Mouse (Mus musculus): ENCODE data around the gene Wdtc1. TPM values are rescaled to one million over a fixed set of nuclear protein-coding genes. Genes with fewer than 3 reads are reported as not detected.

Wdtc1 gene
- total and polyA plus RNA-seq, 3 experiments = 2.8 to 10.8 (median 9.6) TPM

- H3K4me3 ChIP-seq (replicated peaks in 1 of 3; ENCODE audit: low read depth in 2 of 3, low read length in 2 of 3, poor library complexity in 1 of 3) = peak overlapping the region; percentile 88 to 96 (median 95)
- H3K36me3 ChIP-seq (replicated peaks in 1 of 2; ENCODE audit: control insufficient read depth in 1 of 2, insufficient read depth in 1 of 2, low read length in 1 of 2) = peaks cover 10 to 27% of the 10 kb centered on the region in 2 experiments
- DNase-seq (ENCODE audit: extremely low read depth) = no peak
- H3K9ac ChIP-seq (ENCODE audit: insufficient read depth, low read depth) = peak overlapping the region; percentile 89
- H3K4me1 ChIP-seq (ENCODE audit: control insufficient read depth in 1 of 2, insufficient read depth in 2 of 2) = peaks cover 7 to 45% of the 10 kb centered on the region in 2 experiments
- no peaks in the 10 kb centered on the region for H3K9me3 ChIP-seq (replicated peaks; ENCODE audit: low read length)
- no peak overlapping the region for H3K27ac ChIP-seq (ENCODE audit: insufficient read depth, low read depth)
- H3K4me2 ChIP-seq (ENCODE audit: insufficient read depth, low read depth, poor library complexity, severe bottlenecking) = peak overlapping the region; percentile 87
- dilution Hi-C loops (cut with MboI; ENCODE audit: extremely low pct_ligation_motif_present, extremely low pct_unique_long_range_greater_than_20kb, low sequenced_read_pairs) (no loop called here), in situ Hi-C loops (cut with MboI; ENCODE audit: low pct_ligation_motif_present, low pct_unique_long_range_greater_than_20kb, low sequenced_read_pairs) (no loop called here)
- no peak for TF ChIP-seq TCF12 (IDR thresholded peaks at IDR 0.05; ENCODE audit: low read depth, low read length)
- no peak for TF ChIP-seq CHD1 (IDR thresholded peaks at IDR 0.05; ENCODE audit: low read depth, low read length)
- TF ChIP-seq ZKSCAN1 (IDR thresholded peaks at IDR 0.05; ENCODE audit: borderline replicate concordance, low read depth, low read length) = no peak
- no peak for TF ChIP-seq CTCF (conservative IDR thresholded peaks at IDR 0.05 in 1 of 2, IDR thresholded peaks at IDR 0.05 in 1 of 2; ENCODE audit: low read depth in 2 of 2, low read length in 2 of 2)
- TF ChIP-seq JUND (conservative IDR thresholded peaks at IDR 0.05; ENCODE audit: low read depth, low read length) = no peak
- TF ChIP-seq TBP (conservative IDR thresholded peaks at IDR 0.05; ENCODE audit: low read depth, low read length) = no peak
- TF ChIP-seq RCOR1 (conservative IDR thresholded peaks at IDR 0.05; ENCODE audit: low read depth, low read length) = no peak
- no peak for TF ChIP-seq E2F4 (IDR thresholded peaks at IDR 0.05; ENCODE audit: insufficient replicate concordance, low read depth, low read length)
- no peak for TF ChIP-seq MAX (IDR thresholded peaks at IDR 0.05; ENCODE audit: low read length)
- no peak for TF ChIP-seq MYC (IDR thresholded peaks at IDR 0.05; ENCODE audit: low read depth, low read length)
- no peak for TF ChIP-seq JUN (IDR thresholded peaks at IDR 0.05; ENCODE audit: insufficient read depth, low read depth, low read length)
- TF ChIP-seq NRF1 (IDR thresholded peaks at IDR 0.05; ENCODE audit: low read depth, low read length) = no peak
- no peak for TF ChIP-seq MAZ (IDR thresholded peaks at IDR 0.05; ENCODE audit: low read depth, low read length)
- no peak for TF ChIP-seq EP300 (IDR thresholded peaks at IDR 0.05; ENCODE audit: low read length)
- no peak for TF ChIP-seq ZMIZ1 (IDR thresholded peaks at IDR 0.05; ENCODE audit: low read depth, low read length)
- TF ChIP-seq MAFK (IDR thresholded peaks at IDR 0.05; ENCODE audit: insufficient replicate concordance, low read length) = no peak
- no peaks in the 10 kb centered on the region for H3K27me3 ChIP-seq (replicated peaks)
- peaks cover 38% of the 10 kb centered on the region for H3K79me2 ChIP-seq (replicated peaks; ENCODE audit: control insufficient read depth, extremely low read depth, insufficient read depth, poor library complexity, severe bottlenecking)
Observed at GRCm38 (mm10) chr4:133278482-133278881, 74.8 kb downstream of the Wdtc1 start.

GRCm38 (mm10) chr4:133278067-133278466 lies 75.2 kb downstream of the Wdtc1 start:
- Histone ChIP-seq H3K27ac (ENCODE audit: insufficient read depth, low read depth) (peak overlapping the region; percentile 36; the same call in 1 of the 2 replicates), H3K36me3 (replicated peaks in 1 of 2; ENCODE audit: control insufficient read depth in 1 of 2, insufficient read depth in 1 of 2, low read length in 1 of 2) (peaks cover 10 to 31% of the 10 kb centered on the region in 2 experiments), H3K9me3 (replicated peaks; ENCODE audit: low read length) (no peaks in the 10 kb centered on the region), H3K27me3 (replicated peaks) (no peaks in the 10 kb centered on the region), H3K4me3 (replicated peaks in 1 of 3; ENCODE audit: low read depth in 2 of 3, low read length in 2 of 3, poor library complexity in 1 of 3) (peak overlapping the region; percentile 88 to 96 (median 95)), H3K4me2 (ENCODE audit: insufficient read depth, low read depth, poor library complexity, severe bottlenecking) (peak overlapping the region; percentile 87), H3K9ac (ENCODE audit: insufficient read depth, low read depth) (peak overlapping the region; percentile 89), H3K79me2 (replicated peaks; ENCODE audit: control insufficient read depth, extremely low read depth, insufficient read depth, poor library complexity, severe bottlenecking) (peaks cover 42% of the 10 kb centered on the region), H3K4me1 (ENCODE audit: control insufficient read depth in 1 of 2, insufficient read depth in 2 of 2) (peaks cover 7 to 46% of the 10 kb centered on the region in 2 experiments)
- in situ Hi-C loops (cut with MboI; ENCODE audit: low pct_ligation_motif_present, low pct_unique_long_range_greater_than_20kb, low sequenced_read_pairs) = no loop called here
- no peak for DNase-seq (ENCODE audit: extremely low read depth)
- TF ChIP-seq UBTF (IDR thresholded peaks at IDR 0.05; ENCODE audit: low read depth, low read length) (no peak), POLR2AphosphoS2 (IDR thresholded peaks at IDR 0.05; ENCODE audit: low read depth, low read length) (peak; percentile 10; the same call in 1 of the 2 replicates)
- dilution Hi-C loops (cut with MboI; ENCODE audit: extremely low pct_ligation_motif_present, extremely low pct_unique_long_range_greater_than_20kb, low sequenced_read_pairs) = no loop called here
